ENCODE assay signal across 24 mouse cellular contexts in the genomic region with DNA sequence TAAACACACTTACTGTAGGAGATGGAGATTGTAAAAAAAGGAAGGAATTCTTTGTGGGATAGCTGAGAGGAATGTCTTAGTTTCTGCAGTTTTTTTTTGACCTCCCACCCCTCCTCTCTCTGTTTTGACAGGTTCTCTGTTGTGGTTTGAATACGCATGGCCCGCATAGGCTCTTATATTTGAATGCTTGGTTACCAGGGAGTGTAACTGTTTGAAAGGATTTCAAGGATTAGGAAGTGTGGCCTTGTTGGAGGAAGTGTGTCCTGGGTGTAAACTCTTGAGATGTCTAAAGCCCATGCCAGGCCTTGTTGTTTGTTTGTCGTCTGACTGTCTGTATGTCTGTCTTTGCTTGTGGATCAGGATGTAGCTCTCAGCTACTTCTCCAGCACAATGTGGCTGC. TPM values are rescaled to one million over a fixed set of nuclear protein-coding genes. Genes with fewer than 3 reads are reported as not detected.
DNase-seq lines count a peak whose midpoint lies in the region; ATAC-seq and TF ChIP-seq lines count a peak whose summit lies in the region.
"Had no signal": no experiment of that assay in that cellular context is flagged by ENCODE, and none has a peak within 500 bp of the region (broad histone marks: within the 10 kb centered on the region; RNA-seq: fewer than 3 reads in every experiment).

No protein-coding gene starts in this region.

- H3K4me1 ChIP-seq in midbrain, embryonic 11.5 days (ENCODE audit: control insufficient read depth, insufficient read depth, low read length), result peaks cover 9% of the 10 kb centered on the region
- H3K4me1 ChIP-seq in midbrain, embryonic 10.5 days, result peaks cover 16% of the 10 kb centered on the region
- peaks cover 9% of the 10 kb centered on the region; the same call in 1 of the 2 replicates for H3K4me1 ChIP-seq in forebrain, embryonic 14.5 days (ENCODE audit: control insufficient read depth, insufficient read depth, low read length)
- H3K4me1 ChIP-seq in midbrain, embryonic 12.5 days, result peaks cover 17% of the 10 kb centered on the region
- no peaks in the 10 kb centered on the region for H3K4me1 ChIP-seq in midbrain, postnatal 0 days (ENCODE audit: insufficient read depth, low read length)
- H3K4me1 ChIP-seq: embryonic facial prominence, embryonic 12.5 days; heart, embryonic 12.5 days; limb, embryonic 13.5 days; lung, embryonic 15.5 days; neural tube, embryonic 13.5 days had no signal

- H3K36me3 ChIP-seq in midbrain, embryonic 11.5 days (ENCODE audit: control insufficient read depth, insufficient read depth, low read length), result no peaks in the 10 kb centered on the region; the same call in 1 of the 2 replicates
- H3K36me3 ChIP-seq in midbrain, embryonic 10.5 days, result peaks cover 4% of the 10 kb centered on the region
- H3K36me3 ChIP-seq in forebrain, embryonic 14.5 days (ENCODE audit: control insufficient read depth, insufficient read depth, low read length), result no peaks in the 10 kb centered on the region
- H3K36me3 ChIP-seq in midbrain, embryonic 12.5 days, result no peaks in the 10 kb centered on the region
- H3K36me3 ChIP-seq in midbrain, postnatal 0 days (ENCODE audit: insufficient read depth, low read length), result no peaks in the 10 kb centered on the region
- H3K36me3 ChIP-seq: heart, embryonic 12.5 days; limb, embryonic 13.5 days; lung, embryonic 15.5 days had no signal

- no peak overlapping the region for H3K27ac ChIP-seq in midbrain, embryonic 11.5 days (ENCODE audit: low read depth, low read length)
- no peak overlapping the region for H3K27ac ChIP-seq in midbrain, embryonic 10.5 days (replicated peaks)
- peak overlapping the region; percentile 14; the same call in 1 of the 2 replicates for H3K27ac ChIP-seq in forebrain, embryonic 14.5 days (ENCODE audit: low read depth, low read length)
- no peak overlapping the region for H3K27ac ChIP-seq in midbrain, embryonic 12.5 days (replicated peaks)
- H3K27ac ChIP-seq in midbrain, postnatal 0 days (ENCODE audit: low read depth, low read length), result 0 out of 2 replicates have a peak overlapping the region, but pooled peaks have one; percentile 12
- H3K27ac ChIP-seq: embryonic facial prominence, embryonic 12.5 days; heart, adult 2 months; limb, embryonic 13.5 days; lung, embryonic 15.5 days; neural tube, embryonic 13.5 days had no signal

- no peaks in the 10 kb centered on the region for H3K9me3 ChIP-seq in midbrain, embryonic 11.5 days (ENCODE audit: control insufficient read depth, low read length)
- no peaks in the 10 kb centered on the region for H3K9me3 ChIP-seq in midbrain, embryonic 10.5 days (replicated peaks)
- H3K9me3 ChIP-seq in forebrain, embryonic 14.5 days (replicated peaks; ENCODE audit: control insufficient read depth, low read length), result no peaks in the 10 kb centered on the region
- H3K9me3 ChIP-seq in midbrain, embryonic 12.5 days, result no peaks in the 10 kb centered on the region
- H3K9me3 ChIP-seq in midbrain, postnatal 0 days (ENCODE audit: low read length), result no peaks in the 10 kb centered on the region
- H3K9me3 ChIP-seq: embryonic facial prominence, embryonic 12.5 days; heart, embryonic 12.5 days; limb, embryonic 13.5 days; lung, embryonic 15.5 days; neural tube, embryonic 13.5 days had no signal

- ATAC-seq in midbrain, embryonic 11.5 days (ENCODE audit: low FRiP score), result peak; percentile 38; the same call in 1 of the 2 replicates
- ATAC-seq in forebrain, embryonic 14.5 days, result peak; percentile 63
- ATAC-seq in midbrain, embryonic 12.5 days (ENCODE audit: low FRiP score, low read depth), result peak; percentile 55
- ATAC-seq in midbrain, postnatal 0 days (ENCODE audit: low FRiP score), result no peak
- ATAC-seq: inflammation-experienced regulatory T-cells, adult 6 months had no signal

- DNase-seq in midbrain, embryonic 11.5 days (ENCODE audit: low spot score, missing footprints), result no peak
- DNase-seq in midbrain, embryonic 10.5 days (ENCODE audit: low spot score), result no peak
- peak; percentile 27 for DNase-seq in forebrain, embryonic 14.5 days (ENCODE audit: low spot score)
- DNase-seq in midbrain, postnatal 0 days (ENCODE audit: low spot score), result no peak
- DNase-seq in adrenal gland, adult 8-10 months, result no peak
- no peak for DNase-seq in urinary bladder, postnatal 10 days (ENCODE audit: low spot score)
- DNase-seq in adrenal gland, postnatal 4 days (ENCODE audit: low spot score in 2 of 2), result no peak
- DNase-seq: adrenal gland, adult 2 months; B cell, adult 2 months; cerebellum, adult 11 months; cerebellum, adult 9-10 months; cerebellum, postnatal 36 days; gastrocnemius, postnatal 25 days; heart, adult 2 months; kidney, adult 11 months; kidney, postnatal 25 days had no signal

- TF ChIP-seq CTCF in midbrain, postnatal 0 days (IDR thresholded peaks at IDR 0.05), result no peak

- no peak overlapping the region for H3K9ac ChIP-seq in midbrain, embryonic 11.5 days (ENCODE audit: low read length)
- H3K9ac ChIP-seq in forebrain, embryonic 14.5 days (ENCODE audit: low read length), result no peak overlapping the region
- no peak overlapping the region for H3K9ac ChIP-seq in midbrain, embryonic 12.5 days (replicated peaks)
- no peak overlapping the region for H3K9ac ChIP-seq in midbrain, postnatal 0 days (replicated peaks; ENCODE audit: low read length, poor library complexity, severe bottlenecking)
- H3K9ac ChIP-seq: embryonic facial prominence, embryonic 12.5 days; heart, embryonic 12.5 days; limb, embryonic 13.5 days; lung, embryonic 15.5 days; neural tube, embryonic 13.5 days had no signal

- no peak overlapping the region for H3K4me2 ChIP-seq in midbrain, embryonic 11.5 days
- H3K4me2 ChIP-seq in forebrain, embryonic 14.5 days (ENCODE audit: low read length), result peak overlapping the region; percentile 29; the same call in 1 of the 2 replicates
- no peak overlapping the region; the same call in 1 of the 2 replicates for H3K4me2 ChIP-seq in midbrain, embryonic 12.5 days (replicated peaks)
- H3K4me2 ChIP-seq in midbrain, postnatal 0 days (ENCODE audit: low read depth, low read length, poor library complexity, severe bottlenecking), result peak overlapping the region; percentile 31
- H3K4me2 ChIP-seq: embryonic facial prominence, embryonic 12.5 days; limb, embryonic 13.5 days; liver, embryonic 11.5 days; lung, embryonic 15.5 days; neural tube, embryonic 13.5 days had no signal

- H3K27me3 ChIP-seq in midbrain, embryonic 11.5 days (ENCODE audit: control insufficient read depth, insufficient read depth, low read length), result no peaks in the 10 kb centered on the region
- no peaks in the 10 kb centered on the region for H3K27me3 ChIP-seq in midbrain, embryonic 10.5 days (ENCODE audit: low read depth, poor library complexity, severe bottlenecking)
- no peaks in the 10 kb centered on the region for H3K27me3 ChIP-seq in forebrain, embryonic 14.5 days (replicated peaks; ENCODE audit: control insufficient read depth, insufficient read depth, low read length)
- H3K27me3 ChIP-seq in midbrain, embryonic 12.5 days, result no peaks in the 10 kb centered on the region
- H3K27me3 ChIP-seq in midbrain, postnatal 0 days (ENCODE audit: insufficient read depth, low read length), result no peaks in the 10 kb centered on the region
- H3K27me3 ChIP-seq: embryonic facial prominence, embryonic 12.5 days; heart, embryonic 12.5 days; limb, embryonic 13.5 days; lung, embryonic 15.5 days; neural tube, embryonic 13.5 days had no signal

- 32% methylated on average over 3 of the region's 3 CpGs for WGBS in midbrain, embryonic 11.5 days
- 51% methylated on average over 3 of the region's 3 CpGs for WGBS in midbrain, embryonic 10.5 days
- WGBS in forebrain, embryonic 14.5 days, result 11% methylated on average over 3 of the region's 3 CpGs
- WGBS in midbrain, embryonic 12.5 days, result 31% methylated on average over 3 of the region's 3 CpGs
- WGBS in midbrain, postnatal 0 days, result 18% methylated on average over 3 of the region's 3 CpGs

- no peak overlapping the region for H3K4me3 ChIP-seq in midbrain, embryonic 11.5 days (ENCODE audit: low read depth, low read length)
- H3K4me3 ChIP-seq in midbrain, embryonic 10.5 days, result no peak overlapping the region
- H3K4me3 ChIP-seq in forebrain, embryonic 14.5 days (ENCODE audit: low read depth, low read length), result no peak overlapping the region
- H3K4me3 ChIP-seq in midbrain, embryonic 12.5 days, result no peak overlapping the region
- H3K4me3 ChIP-seq in midbrain, postnatal 0 days (ENCODE audit: low read depth, low read length), result no peak overlapping the region
- H3K4me3 ChIP-seq: embryonic facial prominence, embryonic 12.5 days; heart, adult 2 months; heart, embryonic 12.5 days; limb, embryonic 13.5 days; lung, embryonic 15.5 days; neural tube, embryonic 13.5 days had no signal

RNA-seq across cellular contexts. Expression of a gene that starts 42.1 kb away (rescaled TPM):
- polyA plus RNA-seq in midbrain, embryonic 11.5 days (2014; fragmentation: Nextera tagmentation; extraction: Ambion mirVana), result 92.3 and 105 TPM in 2 replicates
- polyA plus RNA-seq in midbrain, embryonic 10.5 days (2016; fragmentation: Nextera tagmentation; extraction: Ambion mirVana), result 106 TPM in 2 replicates
- polyA plus RNA-seq in forebrain, embryonic 14.5 days (2014; fragmentation: Nextera tagmentation; extraction: Ambion mirVana), result 49.2 and 52.3 TPM in 2 replicates
- polyA plus RNA-seq in midbrain, embryonic 12.5 days (2016; fragmentation: Nextera tagmentation; extraction: Ambion mirVana), result 62.6 and 69.2 TPM in 2 replicates
- total RNA-seq in midbrain, postnatal 0 days (2014; rRNA removed), result 5.5 and 6.4 TPM in 2 replicates
- 55.9 and 59.8 TPM in 2 replicates for polyA plus RNA-seq in midbrain, postnatal 0 days (2015; fragmentation: Nextera tagmentation; extraction: Ambion mirVana)
- total RNA-seq in adrenal gland, adult 8-10 months (2022), result 1 to 10 TPM in 2 of 4 experiments, under 1 TPM in 2; 0.44 to 2.3 (median 1.4) TPM
- total RNA-seq in adrenal gland, postnatal 4 days (2021), result 1 to 10 TPM in 1 of 2 experiments, under 1 TPM in 1; 0.37 to 1.6 TPM
- total RNA-seq: gastrocnemius, postnatal 25 days had no signal

RNA-seq across cellular contexts. Expression of a gene that starts 44.6 kb away (rescaled TPM):
- 81.5 and 86.7 TPM in 2 replicates for polyA plus RNA-seq in midbrain, embryonic 11.5 days (2014; fragmentation: Nextera tagmentation; extraction: Ambion mirVana)
- polyA plus RNA-seq in midbrain, embryonic 10.5 days (2016; fragmentation: Nextera tagmentation; extraction: Ambion mirVana), result 88.3 and 90.6 TPM in 2 replicates
- 68.9 and 78.4 TPM in 2 replicates for polyA plus RNA-seq in forebrain, embryonic 14.5 days (2014; fragmentation: Nextera tagmentation; extraction: Ambion mirVana)
- 75.2 and 82.9 TPM in 2 replicates for polyA plus RNA-seq in midbrain, embryonic 12.5 days (2016; fragmentation: Nextera tagmentation; extraction: Ambion mirVana)
- total RNA-seq in midbrain, postnatal 0 days (2014; rRNA removed), result 32.3 and 42.1 TPM in 2 replicates
- 35.4 and 36.9 TPM in 2 replicates for polyA plus RNA-seq in midbrain, postnatal 0 days (2015; fragmentation: Nextera tagmentation; extraction: Ambion mirVana)
- total RNA-seq in adrenal gland, adult 8-10 months (2022), result 10 to 100 TPM; 56.0 to 73.9 (median 61.4) TPM
- total RNA-seq in adrenal gland, postnatal 4 days (2021), result 10 to 100 TPM; 76.4 to 86.7 TPM

RNA-seq across cellular contexts. Expression of a gene that starts 48.8 kb away (rescaled TPM):
- 1,011 and 1,046 TPM in 2 replicates for polyA plus RNA-seq in midbrain, embryonic 11.5 days (2014; fragmentation: Nextera tagmentation; extraction: Ambion mirVana)
- polyA plus RNA-seq in midbrain, embryonic 10.5 days (2016; fragmentation: Nextera tagmentation; extraction: Ambion mirVana), result 876 and 930 TPM in 2 replicates
- 684 and 690 TPM in 2 replicates for polyA plus RNA-seq in forebrain, embryonic 14.5 days (2014; fragmentation: Nextera tagmentation; extraction: Ambion mirVana)
- 770 and 818 TPM in 2 replicates for polyA plus RNA-seq in midbrain, embryonic 12.5 days (2016; fragmentation: Nextera tagmentation; extraction: Ambion mirVana)
- 57.6 and 69.2 TPM in 2 replicates for total RNA-seq in midbrain, postnatal 0 days (2014; rRNA removed)
- 242 and 258 TPM in 2 replicates for polyA plus RNA-seq in midbrain, postnatal 0 days (2015; fragmentation: Nextera tagmentation; extraction: Ambion mirVana)
- total RNA-seq in adrenal gland, adult 8-10 months (2022), result 100 to 1,000 TPM; 181 to 335 (median 196) TPM
- total RNA-seq in adrenal gland, postnatal 4 days (2021), result 100 to 1,000 TPM; 247 to 267 TPM

Comparison
In these comparisons a context has a peak if more than half of its experiments do, and no peak if none do; other contexts are left out.
1. H3K27ac ChIP-seq: peak in forebrain, embryonic 14.5 days (single experiment) and midbrain, postnatal 0 days (single experiment); none in midbrain, embryonic 11.5 days (single experiment), midbrain, embryonic 10.5 days (single experiment) and midbrain, embryonic 12.5 days (single experiment).
2. H3K4me2 ChIP-seq: peak in forebrain, embryonic 14.5 days (single experiment) and midbrain, postnatal 0 days (single experiment); none in midbrain, embryonic 11.5 days (single experiment) and midbrain, embryonic 12.5 days (single experiment).